Mouse (Mus musculus) ES-E14 (cell line): ENCODE measurements at regions not wholly inside any gene's neighbourhood (a gene's known extent, or its start where the extent isn't known, plus 50 kb on each side); places are given as distances from the start of the nearest gene placed in this dataset.
A peak's percentile ranks its signal among the peaks of the same experiment; 100 is the strongest.

Experiments used
- DNase-seq: peaks from one replicate; pipeline ENCODE4 v3.0.0-alpha.2; 2013; ENCODE audit warnings: low read depth, low spot score
- H3K27ac ChIP-seq: 2 replicates; pipeline ENCODE4 v1.5.1; 2012; ENCODE audit warnings: low read depth, mild to moderate bottlenecking, low read length, moderate library complexity, mixed read lengths; ENCODE audit not compliant: poor library complexity, insufficient read depth, severe bottlenecking
- H3K36me3 ChIP-seq: 2 replicates; pipeline ENCODE4 v1.6.1; 2012; ENCODE audit warnings: mild to moderate bottlenecking, low read length, moderate library complexity, mixed read lengths; ENCODE audit not compliant: control insufficient read depth, poor library complexity, insufficient read depth, severe bottlenecking
- H3K4me1 ChIP-seq, 2 experiments: fragments of 150-350 bp in 1 of 2; sonication (generic) in 1 of 2; 2 replicates each; pipeline ENCODE4 v1.6.1; 2012; ENCODE audit warnings: low read length in 2 of 2, mild to moderate bottlenecking in 1 of 2, mixed read lengths in 1 of 2; ENCODE audit not compliant: control insufficient read depth in 2 of 2, insufficient read depth in 2 of 2, poor library complexity in 1 of 2
- H3K4me3 ChIP-seq, 2 experiments: fragments of 150-350 bp in 1 of 2; sonication (generic) in 1 of 2; 2 replicates each; pipeline ENCODE4 v1.5.1; 2012; ENCODE audit warnings: low read length in 2 of 2, low read depth in 1 of 2, mild to moderate bottlenecking in 1 of 2, mixed read lengths in 1 of 2; ENCODE audit not compliant: insufficient read depth in 1 of 2, poor library complexity in 1 of 2, severe bottlenecking in 1 of 2
- H3K9ac ChIP-seq: 2 replicates; pipeline ENCODE4 v1.6.1; 2012; ENCODE audit warnings: low read depth, mild to moderate bottlenecking, low read length, mixed read lengths; ENCODE audit not compliant: poor library complexity, insufficient read depth, severe bottlenecking
- H3K9me3 ChIP-seq: fragments of 150-350 bp; sonication (generic); 2 replicates; pipeline ENCODE4 v1.6.1; 2012; ENCODE audit warnings: low read depth, mild to moderate bottlenecking, low read length; ENCODE audit not compliant: control insufficient read depth, insufficient read depth
- CHD2 ChIP-seq: IDR thresholded peaks from 2 replicates; pipeline ENCODE4 v1.6.1; 2014; ENCODE audit warnings: mild to moderate bottlenecking, low read depth, low read length, inconsistent platforms
- HCFC1 ChIP-seq: IDR thresholded peaks from 2 replicates; pipeline ENCODE4 v1.6.1; 2012; ENCODE audit warnings: low read length, inconsistent platforms, borderline replicate concordance; ENCODE audit not compliant: insufficient read depth
- MAFK ChIP-seq: IDR thresholded peaks from 2 replicates; pipeline ENCODE4 v1.6.1; 2014; ENCODE audit warnings: mild to moderate bottlenecking, low read depth, low read length, inconsistent platforms; ENCODE audit not compliant: insufficient read depth
- ZC3H11A ChIP-seq: IDR thresholded peaks from 2 replicates; pipeline ENCODE4 v1.6.1; 2012; ENCODE audit warnings: low read depth, mild to moderate bottlenecking, inconsistent platforms, low read length, borderline replicate concordance
- ZNF384 ChIP-seq: IDR thresholded peaks from 2 replicates; pipeline ENCODE4 v1.6.1; 2012; ENCODE audit warnings: low read depth, low read length, inconsistent platforms
- in situ Hi-C, 2 experiments: fragments of 600-800 bp; cut with MboI; formaldehyde crosslinking; loops; one replicate each; pipeline ENCODE4 v1.15.1; 2025; ENCODE audit warnings: low sequenced_read_pairs in 2 of 2, inconsistent platforms in 1 of 2; ENCODE audit not compliant: unreplicated experiment in 2 of 2

DNA sequence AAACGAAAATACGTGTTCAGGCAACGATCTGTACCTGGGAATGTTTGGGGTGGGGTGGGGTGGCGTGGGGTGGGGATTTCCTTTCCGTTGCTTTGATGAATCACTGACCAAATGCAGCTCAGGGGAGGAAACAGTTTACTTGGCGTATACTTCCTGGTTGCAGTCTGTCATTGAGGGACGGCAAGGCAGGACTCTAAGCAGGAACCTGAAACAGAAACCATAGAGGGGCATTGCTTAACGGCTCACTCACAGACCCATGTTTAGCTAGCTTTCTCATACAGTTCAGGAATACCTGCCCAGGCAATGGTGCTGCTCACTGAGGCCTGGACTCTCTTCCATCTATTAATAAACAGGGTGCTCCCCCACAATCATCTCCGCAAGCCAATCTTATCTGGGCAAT is 55.1 kb upstream of the Smox start:
- no peak overlapping the region for H3K27ac ChIP-seq
- no peaks in the 10 kb centered on the region for H3K4me1 ChIP-seq
- no peak overlapping the region for H3K4me3 ChIP-seq
- no peak overlapping the region for H3K9ac ChIP-seq
- in situ Hi-C loops, result no loop called here
- H3K9me3 ChIP-seq, result no peaks in the 10 kb centered on the region
- no peak for DNase-seq
- H3K36me3 ChIP-seq, result no peaks in the 10 kb centered on the region
- TF ChIP-seq ZC3H11A (no peak), ZNF384 (no peak), MAFK (no peak), CHD2 (no peak), HCFC1 (no peak)

GRCm38 (mm10) chr2:131430474-131430873 is 60.8 kb upstream of the Smox start:
- no peak overlapping the region for H3K27ac ChIP-seq
- TF ChIP-seq ZC3H11A (no peak), MAFK (no peak), HCFC1 (no peak), CHD2 (no peak), ZNF384 (no peak)
- no peak overlapping the region for H3K4me3 ChIP-seq
- DNase-seq, result no peak
- H3K36me3 ChIP-seq, result no peaks in the 10 kb centered on the region
- H3K9ac ChIP-seq, result no peak overlapping the region
- H3K9me3 ChIP-seq, result no peaks in the 10 kb centered on the region
- H3K4me1 ChIP-seq, result no peaks in the 10 kb centered on the region
- in situ Hi-C loops, result no loop called here

GRCm38 (mm10) chr2:131428089-131428488 is 63.2 kb upstream of the Smox start:
- in situ Hi-C loops, result no loop called here
- Histone ChIP-seq H3K4me3 (no peak overlapping the region), H3K4me1 (0 out of 4 replicates have a peak, but pooled peaks cover 2% of the 10 kb centered on the region in 2 experiments), H3K36me3 (no peaks in the 10 kb centered on the region), H3K9me3 (no peaks in the 10 kb centered on the region), H3K27ac (no peak overlapping the region), H3K9ac (no peak overlapping the region)
- TF ChIP-seq HCFC1 (no peak), MAFK (no peak), ZC3H11A (no peak), ZNF384 (no peak), CHD2 (no peak)
- no peak for DNase-seq

GRCm38 (mm10) chr2:131426941-131427340 is 64.4 kb upstream of the Smox start:
- Histone ChIP-seq H3K36me3 (no peaks in the 10 kb centered on the region), H3K4me1 (0 out of 4 replicates have a peak, but pooled peaks cover 2% of the 10 kb centered on the region in 2 experiments), H3K27ac (no peak overlapping the region), H3K4me3 (no peak overlapping the region), H3K9ac (no peak overlapping the region), H3K9me3 (no peaks in the 10 kb centered on the region)
- no peak for DNase-seq
- no peak for TF ChIP-seq HCFC1
- TF ChIP-seq ZNF384, result no peak
- in situ Hi-C loops, result no loop called here

DNA sequence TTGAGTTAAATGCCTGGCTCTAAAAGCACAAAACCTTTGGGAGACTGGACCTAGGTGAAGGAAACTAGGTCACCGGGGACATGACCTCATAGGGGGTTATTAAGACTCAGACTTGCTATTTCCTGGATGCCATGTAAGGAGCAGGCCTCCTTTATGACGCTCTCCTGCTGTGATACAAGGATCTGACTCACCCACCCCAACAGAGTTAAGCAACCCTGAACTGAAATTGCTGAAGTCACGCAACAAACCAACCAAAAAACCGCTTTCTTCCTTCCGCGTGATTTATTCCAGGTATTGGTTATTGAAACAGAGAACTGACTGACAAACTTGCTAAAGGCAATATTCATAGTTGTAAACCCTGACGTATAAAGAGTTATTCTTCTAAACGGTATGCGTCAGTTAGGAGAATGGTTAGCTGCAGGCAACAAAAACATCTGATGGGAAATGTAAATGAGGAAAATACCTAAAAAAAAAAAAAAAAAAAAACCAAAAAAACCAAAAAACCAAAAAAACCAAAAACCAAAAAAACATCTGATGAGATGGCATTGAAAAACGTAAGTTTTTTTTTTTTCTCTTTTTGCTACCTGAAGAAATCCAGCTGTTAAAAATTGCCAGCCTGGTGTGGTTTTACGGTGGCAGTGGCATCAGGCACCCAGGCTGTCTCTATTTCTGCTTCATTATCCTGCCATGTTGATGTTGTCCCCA is 67.5 kb upstream of the Smox start:
- no peak overlapping the region for H3K9ac ChIP-seq
- H3K4me1 ChIP-seq, result 0 out of 4 replicates have a peak, but pooled peaks cover 2% of the 10 kb centered on the region in 2 experiments
- no peaks in the 10 kb centered on the region for H3K9me3 ChIP-seq
- H3K4me3 ChIP-seq, result no peak overlapping the region
- H3K36me3 ChIP-seq, result no peaks in the 10 kb centered on the region
- H3K27ac ChIP-seq, result no peak overlapping the region
- in situ Hi-C loops, result no loop called here
- TF ChIP-seq ZNF384, result 0 out of 2 replicates have a peak, but pooled peaks have one; percentile 50
- TF ChIP-seq HCFC1, result no peak
- no peak for DNase-seq
